Mouse (Mus musculus) adrenal gland, adult 18-20 months (tissue): Measurements from ENCODE around the gene Tex22. TPM values are rescaled to one million over a fixed set of nuclear protein-coding genes. Genes with fewer than 3 reads are reported as not detected.
A peak's percentile ranks its signal among the peaks of the same experiment; 100 is the strongest.

Experiments used
- DNase-seq, 2 experiments: peaks; one replicate each; pipeline ENCODE4 v3.0.0; 2021 to 2022; ENCODE audit warnings: low spot score in 2 of 2
- long read RNA-seq, 2 experiments: library from polyadenylated mRNA; stranded (forward); transcript quantifications; one replicate each; pipeline ENCODE4 v2.0.0; 2021
- total RNA-seq, 2 experiments: library from RNA; stranded (reverse); gene quantifications; 1 replicate in 1 of 2; 2 replicates in 1 of 2; pipeline ENCODE4 v1.2.3; 2021

Gene Tex22
- total RNA-seq, result under 1 TPM in 1 of 2 experiments, not detected in 1; 0.27 TPM
- long read RNA-seq, experiment 1, result 0 reads
- long read RNA-seq, experiment 2, partial matches to known transcripts, result 1 of 1 reads
- long read RNA-seq, experiment 2, other reads (novel, unspliced or antisense), result 0 of 1 reads

GRCm38 (mm10) chr12:113074329-113075062, at the start of gene Tex22:
Tex22 (plus strand) TSS chr12:113074502.
- DNase-seq, result peak; percentile 86 to 88

- DNase-seq, result no peak
These were observed 47.7 kb upstream of the Tex22 start for GRCm38 (mm10) chr12:113026557-113026956.

GRCm38 (mm10) chr12:113027495-113027894, 46.8 kb upstream of the Tex22 start:
- no peak for DNase-seq

GRCm38 (mm10) chr12:113028067-113028466, 46.2 kb upstream of the Tex22 start:
- no peak for DNase-seq

- no peak for DNase-seq
These were observed 45.4 kb upstream of the Tex22 start for GRCm38 (mm10) chr12:113028898-113029297.

GRCm38 (mm10) chr12:113030046-113030445, 44.3 kb upstream of the Tex22 start:
- DNase-seq, result no peak

- no peak for DNase-seq
These were observed 43.3 kb upstream of the Tex22 start for GRCm38 (mm10) chr12:113030993-113031392.

GRCm38 (mm10) chr12:113031441-113031840, 42.9 kb upstream of the Tex22 start:
- DNase-seq, result no peak

GRCm38 (mm10) chr12:113032296-113033250, 41.7 kb upstream of the Tex22 start:
- no peak for DNase-seq

GRCm38 (mm10) chr12:113035093-113035492, 39.2 kb upstream of the Tex22 start:
- no peak for DNase-seq

- DNase-seq, result no peak
These were observed 37.3 kb upstream of the Tex22 start for GRCm38 (mm10) chr12:113036996-113037395.

- no peak for DNase-seq
These were observed 35.9 kb upstream of the Tex22 start for GRCm38 (mm10) chr12:113038414-113038813.

- no peak for DNase-seq
These were observed 32.5 kb upstream of the Tex22 start for GRCm38 (mm10) chr12:113041481-113042439.

- DNase-seq, result no peak
These were observed 31.8 kb upstream of the Tex22 start for GRCm38 (mm10) chr12:113042543-113042942.

- DNase-seq, result no peak
These were observed 29.2 kb upstream of the Tex22 start for GRCm38 (mm10) chr12:113044916-113045677.

- DNase-seq, result no peak
These were observed 27.4 kb upstream of the Tex22 start for GRCm38 (mm10) chr12:113046861-113047260.

- no peak for DNase-seq
These were observed 26.2 kb upstream of the Tex22 start for GRCm38 (mm10) chr12:113048103-113048502.

GRCm38 (mm10) chr12:113049836-113050235, 24.5 kb upstream of the Tex22 start:
- DNase-seq, result no peak

- no peak for DNase-seq
These were observed 23.6 kb upstream of the Tex22 start for GRCm38 (mm10) chr12:113050671-113051070.
